Mouse (Mus musculus) gastrocnemius, postnatal 14 days (tissue): ENCODE measurements around the gene Selenov. TPM values are rescaled to one million over a fixed set of nuclear protein-coding genes. Genes with fewer than 3 reads are reported as not detected.

Experiments used
- DNase-seq: peaks from one replicate; pipeline ENCODE4 v3.0.0; 2021; ENCODE audit warnings: mixed read lengths
- intact Hi-C: fragments of 180-260 bp; cut with DNase I; formaldehyde crosslinking; loops from one replicate; pipeline ENCODE4 v1.15.1; 2025; ENCODE audit warnings: low total_unique reads
- total RNA-seq, 2 experiments: library from RNA; stranded (reverse); gene quantifications; 2 replicates each; pipeline ENCODE4 v1.2.3; 2021

The Selenov gene
- total RNA-seq, 2 experiments from 2014 or later: not detected

DNA sequence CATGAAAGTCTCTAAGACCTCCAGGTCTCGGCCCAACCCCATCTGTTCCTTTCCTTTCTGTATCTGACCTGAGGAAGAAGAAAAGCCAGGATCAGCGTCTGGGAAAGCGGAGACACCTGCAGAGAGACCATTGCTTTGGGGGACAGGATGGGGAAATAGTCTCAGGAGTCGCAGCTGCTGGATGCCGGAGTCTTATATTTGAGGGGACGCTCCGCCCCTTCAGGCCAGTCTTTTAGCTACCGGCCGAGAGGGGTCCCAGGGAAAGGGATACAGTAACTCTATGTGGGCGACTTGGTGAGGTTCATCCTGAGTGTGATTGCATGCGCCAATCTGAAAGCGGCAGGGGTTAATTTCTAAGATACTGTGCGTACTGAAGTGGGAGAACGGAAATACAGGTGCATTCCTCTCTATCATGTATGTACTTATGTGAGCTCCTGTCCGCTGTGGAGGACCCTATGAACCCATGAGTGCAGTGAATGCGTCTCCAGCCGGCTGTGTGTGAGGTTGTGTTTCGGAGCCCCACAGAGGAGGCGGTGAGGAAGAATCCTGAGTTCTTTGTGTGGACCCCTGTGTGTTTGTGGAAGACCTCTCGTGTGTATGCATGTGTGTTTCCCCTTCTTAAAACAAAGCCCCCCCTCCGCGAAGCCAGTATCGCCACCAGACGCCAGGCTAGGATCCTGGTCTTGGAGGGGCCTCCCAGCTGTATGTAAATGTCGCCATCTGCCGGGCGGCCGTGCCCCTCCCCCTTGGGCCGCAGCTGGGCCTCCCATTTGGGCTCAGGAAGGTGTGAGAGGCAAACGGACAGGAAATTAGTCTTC is 10.8 kb upstream of the Selenov start, which contains the start of gene Dll3:
TSS of gene Dll3 (minus strand) at position 623 of the 818 bp plus-strand sequence.
- DNase-seq: peak; percentile 47
- intact Hi-C loops: loop anchor here (5.0 to 10.0 kb wide), 2 partner anchors 87 to 155 kb away; no protein-coding TSS in a partner anchor

DNA sequence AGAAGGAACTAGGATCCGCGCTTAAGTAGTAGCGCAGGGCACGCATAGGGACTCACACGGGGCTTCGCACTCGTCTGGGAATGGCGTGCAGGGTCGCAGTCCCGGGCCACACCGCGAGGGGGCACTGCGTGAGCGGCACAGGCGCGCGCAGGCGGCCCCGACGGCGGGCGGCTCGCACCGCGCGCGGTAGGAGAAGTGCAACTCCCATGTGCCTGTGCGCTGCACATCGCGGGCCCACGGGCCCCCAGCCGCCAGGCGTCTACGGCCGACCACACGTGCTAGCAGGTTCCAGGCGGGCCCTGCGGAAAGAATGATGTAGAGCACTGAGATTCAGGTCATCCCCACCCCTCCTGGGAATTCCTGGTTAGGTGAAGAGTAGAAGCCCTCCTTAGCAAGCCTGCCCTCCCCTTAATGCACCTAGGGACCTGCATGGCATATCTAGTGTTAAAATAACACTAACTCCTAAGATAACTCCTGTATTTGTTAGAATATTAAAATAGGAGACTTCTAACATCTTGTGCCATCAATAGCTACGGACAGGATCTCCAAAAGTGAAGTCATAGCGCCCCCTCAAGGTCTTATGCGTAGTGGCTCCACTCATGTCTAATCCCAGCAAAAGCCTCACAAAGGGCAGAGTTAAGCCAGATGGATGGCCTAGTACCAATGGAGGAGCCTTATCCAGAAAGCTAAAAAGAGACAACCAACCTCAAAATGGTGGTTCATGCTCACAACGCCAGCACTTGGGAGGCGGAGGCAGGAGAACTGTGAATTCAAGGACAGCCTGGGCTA is 8.0 kb upstream of the Selenov start:
- DNase-seq: peak; percentile 27
- intact Hi-C loops: no loop called here

DNA sequence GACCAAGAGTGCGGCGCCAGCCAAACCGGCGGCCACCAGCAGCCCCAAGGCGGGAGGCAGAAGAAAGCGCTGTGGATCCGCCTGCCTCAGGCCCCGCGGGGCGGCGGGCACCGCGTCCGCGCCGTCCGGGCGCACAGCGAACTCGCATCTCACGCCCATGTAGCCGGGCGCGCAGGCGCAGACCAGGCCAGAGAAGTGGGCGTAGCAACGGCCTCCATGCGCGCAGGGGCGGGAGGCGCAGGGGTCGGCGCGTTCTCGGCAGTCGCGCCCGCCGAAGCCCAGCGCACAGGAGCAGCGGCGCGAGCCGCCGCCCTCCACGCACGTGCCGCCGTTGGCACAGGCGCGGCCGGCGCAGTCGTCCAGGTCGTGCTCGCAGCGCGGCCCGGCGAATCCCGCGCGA is 3.5 kb upstream of the Selenov start:
- DNase-seq: peak; percentile 66
- intact Hi-C loops: no loop called here

DNA sequence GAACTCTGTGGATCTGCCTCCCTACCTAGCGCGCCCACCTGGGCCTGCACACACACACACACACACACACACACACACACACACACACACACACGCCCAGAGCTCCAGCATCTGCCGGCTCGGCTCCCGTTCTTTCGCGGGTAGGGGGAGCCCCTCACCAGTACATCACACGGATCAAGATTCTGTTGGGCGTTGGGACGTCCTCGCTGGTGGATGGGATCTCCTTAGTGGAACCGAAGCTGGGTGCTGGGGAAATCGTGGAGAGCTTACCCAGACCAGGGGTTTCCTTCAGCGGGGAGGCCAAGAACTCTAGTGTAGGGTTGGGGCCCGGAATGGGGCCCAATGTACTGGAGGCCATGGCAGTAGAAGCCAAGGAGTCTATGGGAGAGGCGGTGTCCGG is 821 bp downstream of the Selenov start:
- intact Hi-C loops: no loop called here
- DNase-seq: no peak

DNA sequence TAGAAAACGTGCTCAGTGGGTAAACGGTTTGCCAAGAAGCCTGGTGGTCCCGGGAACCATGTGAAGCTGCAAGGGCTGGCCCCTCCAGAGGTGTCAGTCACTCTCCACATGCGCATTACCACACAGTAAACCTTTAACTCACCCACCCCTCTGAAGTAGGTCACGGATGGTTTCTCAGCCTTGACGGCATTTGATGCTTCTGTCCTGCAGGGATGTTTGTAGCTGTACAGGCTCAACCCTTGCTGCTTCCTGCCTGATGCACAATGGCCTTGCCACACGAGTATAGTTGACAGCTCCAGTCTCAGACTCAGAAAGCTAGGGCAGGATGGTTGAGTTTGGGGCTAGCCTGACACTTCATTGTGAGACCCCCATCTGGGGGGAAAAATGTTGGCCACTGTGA is 10.4 kb downstream of the Selenov start:
- DNase-seq: no peak
- intact Hi-C loops: no loop called here

DNA sequence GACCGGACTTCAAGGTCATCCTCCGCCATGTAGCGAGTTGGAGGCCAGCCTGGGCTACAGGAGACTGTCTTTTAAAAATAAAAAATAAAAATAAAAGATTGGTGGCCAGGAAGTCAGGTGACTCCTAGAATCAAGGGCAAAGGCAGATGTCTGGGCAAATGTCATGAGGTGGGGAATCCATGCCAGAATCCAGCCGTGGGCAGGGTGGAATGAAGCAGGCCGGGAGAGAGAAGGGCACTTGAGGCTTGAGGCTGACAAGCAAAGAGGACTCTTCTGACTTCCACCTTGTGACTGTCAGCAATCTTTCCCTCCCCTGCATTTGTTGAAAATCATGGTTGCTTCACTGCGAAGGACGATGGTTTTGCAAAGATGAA is 12.7 kb downstream of the Selenov start:
- DNase-seq: no peak
- intact Hi-C loops: no loop called here

DNA sequence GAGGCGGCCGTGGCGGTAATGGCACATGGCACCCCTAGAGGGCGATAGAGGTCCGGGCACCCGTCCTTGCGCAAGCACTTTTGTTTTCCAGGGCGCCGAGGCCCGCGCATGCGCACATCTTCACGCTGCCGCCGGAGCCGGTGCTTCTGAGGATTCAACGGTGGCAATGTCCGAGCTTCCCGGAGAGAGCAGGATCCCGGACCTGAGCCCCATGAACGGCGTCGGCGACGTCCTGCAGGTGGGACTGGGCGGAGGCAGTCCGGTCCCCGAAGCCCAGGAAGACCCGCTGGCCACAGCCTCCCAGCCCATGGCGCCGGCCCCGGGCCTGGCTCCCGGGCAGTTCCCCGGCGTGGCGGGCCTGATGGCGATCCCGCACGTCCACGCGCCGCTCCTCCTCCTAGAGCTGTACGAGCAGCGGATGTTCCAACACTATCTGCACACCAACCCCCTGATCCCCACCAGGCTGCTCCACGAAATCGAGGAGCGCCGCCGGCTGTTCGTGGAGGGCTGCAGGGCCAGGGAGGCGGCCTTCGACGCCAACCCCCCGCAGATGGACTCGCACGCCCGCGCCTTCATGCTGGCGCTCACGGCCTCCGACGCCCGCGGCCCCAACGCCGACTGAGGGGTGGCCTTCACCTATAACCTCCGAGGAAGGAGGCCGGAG is 13.2 kb downstream of the Selenov start, which contains the start of gene Eid2b:
TSS of gene Eid2b (plus strand) at position 125 of the 664 bp plus-strand sequence.
- intact Hi-C loops: no loop called here
- peak; percentile 94 for DNase-seq

DNA sequence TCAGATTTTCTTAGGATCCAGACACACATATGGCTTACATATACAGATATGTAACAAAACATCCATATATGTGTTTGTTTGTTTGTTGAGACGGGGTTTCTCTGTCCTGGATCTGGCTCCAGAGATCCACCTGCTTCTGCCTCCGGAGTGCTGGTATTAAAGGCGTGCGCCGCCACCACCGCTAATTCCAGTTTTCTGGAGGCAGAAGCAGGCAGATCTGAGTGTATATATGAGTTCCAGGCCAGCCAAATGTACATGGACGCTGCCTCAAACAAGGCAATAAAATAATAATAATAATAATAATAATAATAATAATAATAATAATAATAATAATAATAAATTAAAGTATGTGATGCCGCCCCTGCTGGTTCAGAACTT is 13.8 kb downstream of the Selenov start:
- no peak for DNase-seq
- intact Hi-C loops: no loop called here

DNA sequence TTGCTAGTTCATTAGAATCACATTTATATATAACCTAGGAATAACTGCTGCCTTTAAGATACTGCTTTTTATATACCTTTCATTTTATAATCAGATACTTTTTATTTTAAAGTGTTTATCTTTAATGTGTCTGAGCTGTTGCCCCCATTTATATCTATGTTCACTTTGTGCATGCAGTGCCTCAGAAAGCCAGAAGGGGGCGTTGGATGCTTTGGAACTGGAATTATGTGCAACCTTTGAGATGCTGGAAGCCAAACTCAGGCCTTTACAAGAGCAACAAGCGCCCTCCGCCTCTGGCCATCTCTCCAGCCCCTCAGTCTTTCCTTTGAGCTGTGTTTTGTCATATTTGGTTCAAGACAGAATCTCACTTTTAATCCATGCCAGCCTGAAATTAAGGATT is 19.2 kb downstream of the Selenov start:
- no peak for DNase-seq
- intact Hi-C loops: no loop called here

DNA sequence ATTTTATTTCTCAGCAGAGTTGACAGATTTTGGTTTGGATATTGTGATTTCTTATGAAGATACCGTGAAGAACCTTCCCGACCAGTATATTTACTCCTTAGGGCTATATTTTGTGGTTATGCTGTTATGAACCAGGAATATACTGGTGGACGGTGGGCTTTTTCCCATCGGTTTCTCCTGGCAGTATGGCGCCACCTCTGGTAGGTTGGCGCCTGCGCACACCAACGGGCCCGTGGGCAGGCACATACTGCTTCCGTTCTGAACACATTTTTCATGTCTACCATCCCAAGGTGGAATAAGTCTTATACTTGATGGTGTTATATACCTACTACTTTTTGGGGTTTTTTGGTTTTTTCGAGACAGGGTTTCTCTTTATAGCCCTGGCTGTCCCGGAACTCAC is 21.6 kb downstream of the Selenov start:
- intact Hi-C loops: no loop called here
- no peak for DNase-seq

DNA sequence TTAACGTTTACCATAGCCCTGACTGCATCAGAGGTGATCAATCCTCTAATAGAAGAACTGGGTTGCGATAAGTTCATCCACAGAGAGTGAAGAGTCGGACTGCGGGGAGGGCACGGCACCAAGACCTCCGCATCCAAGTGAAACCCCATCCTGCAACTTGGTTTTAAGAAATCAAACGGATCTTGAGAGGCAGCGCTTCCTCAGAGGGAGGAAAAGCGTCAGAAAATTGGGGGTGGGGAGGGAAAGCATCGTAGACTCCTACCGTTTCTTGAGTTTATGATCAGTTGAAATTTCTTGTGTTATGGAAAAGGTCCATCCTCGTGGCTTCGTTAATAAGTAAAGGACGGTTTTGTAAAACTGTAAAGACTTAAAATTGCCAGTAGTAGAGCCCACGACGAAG is 22.4 kb downstream of the Selenov start:
- intact Hi-C loops: no loop called here
- DNase-seq: no peak

DNA sequence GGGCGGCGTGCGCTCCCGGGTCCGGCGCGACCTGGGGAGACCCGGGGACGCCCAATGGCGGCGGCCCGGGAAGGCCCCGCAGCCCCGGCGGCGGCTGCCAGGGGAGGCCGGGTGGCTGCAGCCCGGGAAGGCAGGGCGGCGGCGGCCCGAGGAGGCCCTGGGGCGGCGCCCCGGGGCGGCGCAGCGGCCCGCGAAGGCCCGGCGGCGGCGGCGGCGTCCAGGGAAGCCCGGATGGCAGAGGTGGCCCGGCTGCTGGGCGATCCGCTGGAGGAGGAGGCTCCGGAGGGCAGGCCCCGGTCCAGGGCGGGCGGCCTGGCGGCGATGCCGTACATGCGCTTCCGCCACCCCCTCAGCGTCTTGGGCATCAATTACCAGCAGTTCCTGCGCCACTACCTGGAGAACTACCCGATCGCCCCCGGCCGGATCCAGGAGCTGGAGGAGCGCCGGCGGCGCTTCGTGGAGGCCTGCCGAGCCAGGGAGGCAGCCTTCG is 22.9 kb downstream of the Selenov start:
- intact Hi-C loops: no loop called here
- peak; percentile 63 for DNase-seq

DNA sequence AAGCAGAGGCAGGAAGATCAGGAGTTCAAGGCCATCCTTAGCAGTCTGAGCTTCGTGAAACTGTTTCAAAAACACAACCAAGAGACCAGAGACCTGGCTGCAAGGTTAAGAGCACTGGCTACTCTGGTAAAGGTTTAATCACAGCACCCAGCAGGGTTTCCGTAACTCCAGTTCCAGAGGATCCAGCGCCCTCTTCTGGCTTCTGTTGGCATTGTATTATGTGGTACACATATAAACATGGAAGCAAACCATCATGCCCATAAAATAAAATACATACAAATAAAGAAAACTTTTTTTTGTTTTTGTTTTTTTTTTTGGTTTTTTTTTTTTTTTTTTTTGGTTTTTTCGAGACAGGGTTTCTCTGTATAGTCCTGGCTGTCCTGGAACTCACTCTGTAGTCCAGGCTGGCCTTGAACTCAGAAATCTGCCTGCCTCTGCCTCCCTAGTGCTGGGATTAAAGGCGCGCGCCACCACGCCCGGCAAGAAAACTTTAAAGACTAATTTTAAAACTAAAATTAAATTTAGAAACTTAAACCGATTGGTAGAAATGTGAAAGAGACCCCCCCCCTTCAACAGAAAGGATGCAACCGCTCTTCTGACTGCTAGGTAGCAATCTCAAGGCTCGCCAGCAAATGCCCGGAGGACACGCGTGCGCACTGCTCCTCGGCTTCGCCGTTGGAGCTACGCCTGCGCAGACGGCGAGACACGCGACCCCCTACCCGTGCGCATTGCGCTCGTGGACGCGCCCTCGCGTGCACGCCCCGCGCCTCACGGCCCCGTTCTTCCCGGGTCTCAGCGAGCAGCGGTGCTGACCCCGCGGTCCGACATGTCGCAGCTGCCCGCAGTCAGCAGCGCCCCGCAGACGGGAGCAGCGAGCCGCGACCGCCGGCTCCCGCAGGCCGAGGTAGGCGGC is 23.6 kb downstream of the Selenov start, which contains the start of gene Eid2:
TSS of gene Eid2 (plus strand) at position 753 of the 913 bp plus-strand sequence.
- peak; percentile 80 for DNase-seq
- intact Hi-C loops: no loop called here

DNA sequence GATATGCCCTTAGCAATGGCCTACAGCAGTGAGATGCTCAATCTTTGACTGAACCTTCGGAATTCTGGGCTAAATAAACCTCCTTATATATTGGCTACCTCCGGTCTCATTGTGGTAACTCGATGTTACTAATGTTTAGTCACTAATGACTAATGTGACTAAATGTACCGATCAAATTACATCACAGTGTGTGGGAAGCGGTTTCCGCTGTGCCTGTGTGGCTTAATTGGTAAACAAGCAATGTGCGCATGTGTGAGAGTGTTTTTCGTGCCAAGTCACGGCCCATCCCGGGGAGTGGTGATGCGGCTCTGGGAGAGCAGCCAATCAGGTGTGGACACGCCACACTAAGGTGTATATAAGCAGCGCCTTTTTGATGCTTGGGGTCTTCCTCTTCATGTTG is 25.6 kb downstream of the Selenov start:
- intact Hi-C loops: no loop called here
- DNase-seq: no peak

DNA sequence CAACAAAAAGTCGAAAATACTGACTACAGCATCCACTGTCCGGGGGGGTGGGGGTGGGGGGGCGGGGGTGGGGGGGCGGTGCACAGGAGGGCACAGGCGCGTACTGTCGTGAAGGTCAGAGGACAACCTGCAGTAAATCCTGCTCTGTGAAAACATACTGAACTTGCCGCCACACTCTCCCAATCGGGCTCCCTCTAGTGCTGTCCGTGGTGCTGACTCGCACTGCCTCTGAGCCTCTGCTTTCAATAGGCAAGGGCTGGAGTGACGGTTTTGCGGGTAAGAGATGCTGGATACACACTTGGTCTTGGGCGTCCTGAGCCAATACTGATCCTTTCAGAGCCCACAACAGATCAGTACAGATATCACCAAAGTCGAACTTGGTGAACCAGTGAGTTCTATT is 27.2 kb downstream of the Selenov start:
- intact Hi-C loops: no loop called here
- DNase-seq: peak; percentile 65

DNA sequence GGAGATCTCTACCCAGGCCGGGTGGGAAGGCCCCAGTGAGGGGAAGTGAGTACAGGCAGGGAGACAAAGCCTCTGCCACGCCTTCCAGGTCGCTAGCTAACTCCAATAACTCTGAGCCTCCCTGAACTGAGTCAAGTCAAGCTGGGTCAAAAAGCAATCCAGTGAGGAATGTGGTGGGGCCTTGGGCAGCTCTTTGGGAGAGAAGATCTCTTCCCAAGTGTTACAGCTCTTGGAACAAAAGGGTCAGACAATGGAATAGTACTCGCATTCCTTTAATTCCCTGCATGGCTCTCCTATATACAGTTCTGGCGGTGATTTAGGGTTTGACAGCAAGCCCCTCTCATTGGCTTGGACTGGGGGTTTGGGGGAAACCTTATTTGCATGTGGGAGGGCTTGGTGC is 28.1 kb downstream of the Selenov start:
- no peak for DNase-seq
- intact Hi-C loops: no loop called here

DNA sequence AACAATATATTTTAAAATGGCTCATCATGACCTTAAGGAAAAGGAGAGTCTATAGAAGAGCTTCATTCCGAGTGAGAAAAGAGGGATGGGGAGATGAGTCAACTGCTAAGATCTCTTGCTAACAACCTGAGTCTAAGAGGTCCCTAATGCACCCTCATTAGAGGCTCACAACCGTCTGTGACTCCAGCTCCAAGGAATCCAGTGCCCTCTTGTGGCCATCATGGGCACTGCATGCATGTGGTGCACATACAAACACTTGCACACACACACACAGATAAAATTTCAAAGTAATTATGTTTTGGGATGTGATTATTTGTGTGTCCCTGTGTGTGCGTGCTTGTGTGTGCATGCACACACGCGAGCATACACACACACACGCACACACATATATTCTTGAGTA is 35.5 kb downstream of the Selenov start:
- intact Hi-C loops: no loop called here
- DNase-seq: no peak

DNA sequence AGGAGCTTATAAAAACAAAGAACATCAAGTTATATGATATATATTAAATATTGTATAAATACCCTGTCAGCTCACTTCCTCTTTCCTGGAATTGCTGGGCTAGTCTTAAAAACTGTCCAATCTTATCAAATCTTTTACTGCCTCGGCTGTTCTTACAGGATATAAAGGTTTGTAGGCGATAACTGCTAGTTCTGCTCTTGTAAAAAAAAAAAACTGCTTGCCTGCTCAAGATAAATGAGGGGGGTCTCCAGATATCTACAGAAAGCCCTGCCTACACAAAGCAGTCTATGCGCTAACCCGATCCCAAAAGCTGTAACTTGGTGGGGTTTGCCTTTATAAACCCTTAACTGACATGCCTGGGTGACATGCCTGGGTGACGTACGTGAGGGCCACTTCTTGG is 36.4 kb downstream of the Selenov start:
- no peak for DNase-seq
- intact Hi-C loops: no loop called here

DNA sequence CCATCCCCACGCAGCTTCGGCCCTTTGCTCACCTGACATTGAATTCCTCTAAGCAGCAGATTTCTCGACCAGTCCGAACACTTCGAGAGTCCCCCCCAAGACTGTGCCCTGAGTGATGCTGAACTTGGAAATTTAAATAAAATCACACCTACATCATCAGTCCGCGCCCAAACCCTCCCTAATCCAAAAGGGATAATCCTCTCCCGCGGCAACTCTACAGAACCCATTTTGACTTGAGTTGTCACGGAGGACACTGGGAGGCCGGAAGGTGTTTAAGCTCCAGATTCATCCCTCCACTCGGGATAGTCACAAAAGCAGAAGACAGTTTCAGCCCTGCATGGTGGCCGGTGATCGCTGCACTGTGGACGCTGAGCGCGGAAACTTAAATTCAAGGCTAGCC is 39.0 kb downstream of the Selenov start:
- no peak for DNase-seq
- intact Hi-C loops: no loop called here
